Mouse (Mus musculus) right cerebral cortex, postnatal 14 days (tissue): Measurements from ENCODE around the gene Mef2a.
"Not testable (repeated sequence)": the region's sequence is repeated elsewhere in the genome, so short reads cannot be mapped to it uniquely, and the experiment has no call there.

Source experiments
- DNase-seq: peaks from one replicate; pipeline ENCODE4 v3.0.0; 2022

The Mef2a gene

DNA sequence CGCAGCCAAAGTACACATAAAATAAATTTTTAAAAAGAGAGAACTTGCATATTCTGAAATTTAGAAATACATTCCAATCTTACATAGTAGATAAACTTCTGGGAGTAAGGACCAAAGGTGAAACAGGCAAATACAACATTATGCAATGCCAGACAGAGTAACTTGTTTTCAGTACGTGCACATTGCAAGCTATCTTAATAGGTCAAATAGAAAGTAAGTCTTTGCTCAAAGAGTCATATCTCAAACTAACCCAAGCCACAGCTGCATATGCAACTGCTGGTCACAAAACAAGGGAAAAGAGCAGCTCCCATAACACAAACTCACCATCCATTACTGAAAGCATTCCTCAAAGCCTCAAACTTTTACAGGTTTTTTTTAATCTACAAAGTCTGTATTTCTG, 4.3 kb downstream of the Mef2a start:
- no peak for DNase-seq

DNA sequence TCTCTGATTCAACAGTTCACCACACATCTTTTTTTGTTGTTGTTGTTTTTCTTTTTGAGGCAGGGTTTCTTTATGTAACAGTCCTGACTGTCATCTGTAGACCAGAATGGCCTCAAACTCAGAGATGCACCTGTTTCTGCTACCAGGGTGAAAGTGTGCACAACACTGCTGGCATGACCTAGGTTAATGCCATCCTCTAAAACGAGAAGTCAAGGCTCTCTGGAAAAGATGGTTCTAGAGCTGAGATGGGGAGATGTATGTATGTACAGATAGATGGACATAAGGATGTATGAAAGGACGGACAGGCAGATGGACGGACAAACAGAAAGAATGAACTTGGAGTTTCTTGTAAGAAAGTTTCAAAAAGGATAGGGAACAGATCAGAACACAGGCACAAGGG, 12.1 kb downstream of the Mef2a start:
- no peak for DNase-seq

DNA sequence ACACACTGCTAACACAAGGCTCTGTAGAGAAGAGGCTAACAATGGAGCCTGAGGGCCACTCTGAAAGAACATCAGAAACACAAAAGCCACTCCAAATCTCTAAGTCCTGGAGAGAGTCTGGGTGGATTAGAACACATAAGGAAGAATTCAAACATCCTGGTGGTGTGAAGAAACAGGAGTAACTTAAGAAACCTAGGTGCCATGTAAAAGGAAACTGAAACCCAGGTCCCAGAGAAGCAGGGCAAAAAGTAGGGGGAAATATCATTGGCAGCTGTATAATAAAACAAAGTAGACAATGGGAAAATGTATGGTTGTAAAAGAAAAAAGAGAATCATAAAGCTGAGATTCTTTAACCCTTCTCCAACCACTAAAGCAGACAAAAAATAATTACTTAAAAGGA, 12.8 kb downstream of the Mef2a start:
- DNase-seq, result no peak

DNA sequence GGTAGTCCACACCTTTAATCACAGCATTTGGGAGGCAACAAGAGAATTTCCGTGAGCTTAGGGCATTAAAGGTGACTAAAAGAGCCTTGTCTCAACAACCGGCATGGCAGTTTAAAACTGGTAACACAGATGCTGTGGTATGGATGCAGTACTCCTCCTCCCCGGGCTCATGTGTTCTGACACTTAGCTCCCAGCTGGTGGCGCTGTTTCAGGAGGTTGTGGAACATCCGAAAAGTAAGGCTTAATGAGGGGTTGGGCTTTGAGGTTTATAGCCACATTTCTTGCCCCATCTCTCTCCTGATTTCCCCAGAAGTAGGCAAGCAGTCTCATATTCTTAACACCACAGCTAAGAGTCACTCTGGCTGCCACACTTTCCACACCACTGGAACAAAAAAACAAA, 16.8 kb downstream of the Mef2a start:
- no peak for DNase-seq

DNA sequence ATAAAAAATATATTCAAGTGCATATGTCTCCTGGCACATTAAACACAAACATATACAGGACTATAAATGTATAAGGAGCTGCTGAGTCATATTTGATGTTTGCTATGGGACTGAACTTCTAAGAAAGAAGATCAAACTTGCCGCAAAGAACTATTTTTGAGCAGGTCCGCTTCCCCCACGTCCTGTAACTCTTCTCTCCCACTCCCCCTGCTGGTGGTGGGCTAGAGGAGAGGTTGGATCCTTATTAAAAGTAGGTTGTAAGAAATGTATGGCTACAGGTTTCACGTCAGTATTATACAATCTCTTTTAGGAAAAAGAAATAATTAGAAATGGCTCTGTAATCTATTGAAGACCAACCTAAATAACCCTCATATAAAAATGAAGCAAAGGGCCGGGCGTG, 19.0 kb downstream of the Mef2a start:
- no peak for DNase-seq

DNA sequence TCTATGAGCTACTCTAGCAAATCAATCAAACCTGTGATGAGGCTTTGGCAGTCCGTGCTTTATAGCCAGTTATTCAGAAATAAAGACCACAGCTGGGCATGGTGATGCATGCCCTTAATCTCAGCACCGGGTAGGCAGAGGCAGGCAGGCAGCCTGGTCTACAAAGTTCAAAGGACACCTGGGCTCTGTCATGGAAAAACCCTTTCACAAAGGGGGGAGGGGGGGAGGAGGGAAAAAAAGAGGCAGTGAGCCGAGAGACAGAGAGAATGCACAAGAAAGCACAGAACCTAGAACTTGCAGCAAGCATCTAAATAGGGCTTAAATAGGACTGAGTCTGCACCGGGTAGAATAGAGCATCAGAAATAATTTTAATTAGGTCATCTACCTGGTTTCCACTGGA, 19.7 kb downstream of the Mef2a start:
- no peak for DNase-seq

DNA sequence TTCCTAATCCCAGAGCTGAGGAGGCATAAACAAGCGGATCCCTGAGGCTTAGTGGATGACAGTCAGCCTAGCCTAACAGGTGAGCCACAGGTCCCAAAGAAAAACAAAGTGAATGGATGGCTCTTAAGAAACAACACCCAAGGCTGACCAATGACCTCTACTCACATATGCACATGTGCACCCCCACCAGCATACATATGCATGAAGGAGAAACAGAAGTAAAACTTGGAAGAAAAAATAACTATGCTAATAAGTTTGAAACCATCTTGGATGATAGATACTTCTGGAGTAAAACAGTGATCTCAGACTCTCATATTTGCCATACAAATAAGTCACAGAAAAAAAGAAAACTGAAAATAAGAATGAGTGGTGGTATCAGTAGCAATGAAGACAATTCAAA, 28.2 kb downstream of the Mef2a start:
- no peak for DNase-seq

DNA sequence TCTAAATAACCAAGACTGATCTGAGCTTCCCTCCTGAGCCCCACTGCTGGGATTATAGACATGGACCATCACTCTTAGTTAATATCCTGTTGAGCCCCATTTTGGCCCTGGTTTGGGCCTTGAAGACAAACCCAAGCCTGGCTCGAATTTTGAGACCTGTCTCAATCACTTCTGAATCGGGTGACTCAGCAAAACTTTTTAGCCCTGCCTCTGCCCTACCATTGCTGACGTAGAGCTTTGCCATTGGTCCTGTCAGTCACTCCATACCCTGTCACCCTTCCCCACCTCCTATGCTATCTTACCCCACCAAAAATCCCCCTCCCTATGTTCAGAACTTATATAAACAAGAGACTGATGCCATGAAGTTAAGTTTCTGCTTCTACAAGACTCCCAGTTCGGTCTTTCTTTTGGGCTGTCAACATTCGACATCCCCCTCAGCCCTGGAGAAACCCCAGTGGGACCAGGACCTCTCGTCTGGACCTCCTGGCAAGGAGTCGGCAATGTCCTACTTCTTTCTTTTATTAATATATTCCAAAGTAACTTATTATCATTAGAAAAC, 30.5 kb downstream of the Mef2a start:
- no peak for DNase-seq

DNA sequence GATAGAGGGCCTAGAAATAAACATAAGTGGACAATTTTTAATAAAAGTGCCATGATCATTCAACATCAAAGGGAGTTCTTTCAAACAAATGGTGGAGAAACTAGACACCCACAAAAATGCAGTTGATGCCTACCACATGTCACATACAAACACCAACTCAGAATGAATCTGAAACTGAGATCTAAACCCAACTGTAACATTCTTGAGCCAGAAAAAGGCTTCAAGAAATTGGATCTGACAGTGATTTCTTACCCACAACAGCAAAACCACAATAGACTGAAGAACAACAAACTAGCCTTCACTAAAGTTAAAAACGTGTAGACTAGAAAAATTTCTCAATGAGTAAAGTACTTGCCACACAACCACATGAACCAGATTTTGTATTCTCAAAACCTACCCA, 52.3 kb downstream of the Mef2a start:
- no peak for DNase-seq

DNA sequence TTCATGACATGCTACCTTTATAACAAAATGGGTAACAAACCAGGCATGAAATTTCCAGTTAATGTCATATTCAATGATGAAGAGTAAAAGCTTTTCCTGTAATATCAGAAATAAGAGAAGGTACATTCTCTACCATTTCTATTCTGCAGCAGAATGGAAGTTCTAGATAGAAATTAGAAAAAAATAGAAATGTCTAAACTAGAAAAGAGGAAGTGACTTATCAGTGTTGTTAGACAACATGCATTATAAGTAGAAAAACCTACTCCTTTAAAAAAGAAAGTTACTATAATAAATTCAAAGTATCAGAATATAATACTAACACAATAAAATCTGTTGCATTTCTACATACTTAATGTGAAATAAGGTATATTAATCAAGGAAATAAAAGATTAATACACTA, 54.0 kb downstream of the Mef2a start:
- DNase-seq, result no peak

DNA sequence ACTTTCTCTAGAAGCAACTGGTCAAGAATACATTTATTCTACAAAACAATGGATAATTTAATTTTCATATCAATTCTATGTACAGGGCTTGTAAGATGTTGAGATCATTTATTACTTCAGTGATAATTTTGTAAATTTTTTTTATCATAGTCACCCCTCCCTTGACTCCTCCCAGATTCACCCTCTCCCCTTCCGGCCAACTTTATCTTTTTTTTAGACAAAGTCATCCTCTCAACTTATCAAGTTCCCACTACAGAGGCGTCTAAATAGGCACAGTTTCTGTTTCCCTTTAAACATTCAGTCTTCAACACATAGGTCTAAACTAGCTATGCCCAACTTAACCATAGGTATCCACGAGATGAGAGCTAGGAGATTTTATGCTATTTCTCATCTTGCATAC, 59.5 kb downstream of the Mef2a start:
- DNase-seq, result no peak

DNA sequence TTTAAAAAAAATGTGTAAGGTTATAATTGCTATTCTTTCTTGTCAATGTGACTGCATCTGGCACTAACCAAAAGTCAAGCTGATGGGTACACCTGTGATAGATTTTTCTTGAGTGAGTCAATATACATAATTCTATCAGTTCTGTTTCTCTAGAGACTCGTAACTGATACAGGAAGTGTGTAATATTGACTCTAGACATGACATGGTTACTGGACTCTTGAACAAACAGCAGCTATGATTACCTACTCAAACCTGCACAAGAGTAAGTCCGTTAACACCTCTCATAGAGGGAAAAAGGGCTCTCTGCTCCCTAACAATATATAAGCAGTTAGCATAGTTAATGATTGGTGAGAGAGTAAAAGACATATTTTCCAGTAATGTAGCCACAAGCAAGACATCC, 62.5 kb downstream of the Mef2a start:
- DNase-seq, result no peak

DNA sequence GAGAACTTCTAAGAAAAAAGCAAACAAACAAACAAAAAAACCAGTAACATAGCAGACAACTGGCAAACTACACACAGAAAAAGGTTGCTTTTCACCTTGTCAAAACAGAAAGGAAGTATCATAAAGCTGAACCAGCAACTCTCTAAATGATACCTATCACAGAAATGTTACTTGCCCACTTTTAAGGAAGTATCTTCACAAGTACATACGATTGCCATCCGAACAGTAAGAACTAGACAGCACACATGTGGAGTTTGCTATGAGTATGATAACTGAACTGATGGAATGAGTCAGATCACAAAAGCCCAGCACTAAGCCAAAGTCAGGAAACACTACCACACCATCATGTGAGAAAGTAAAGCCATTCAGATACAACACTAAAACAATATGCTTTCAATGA, 64.6 kb downstream of the Mef2a start:
- DNase-seq, result no peak

DNA sequence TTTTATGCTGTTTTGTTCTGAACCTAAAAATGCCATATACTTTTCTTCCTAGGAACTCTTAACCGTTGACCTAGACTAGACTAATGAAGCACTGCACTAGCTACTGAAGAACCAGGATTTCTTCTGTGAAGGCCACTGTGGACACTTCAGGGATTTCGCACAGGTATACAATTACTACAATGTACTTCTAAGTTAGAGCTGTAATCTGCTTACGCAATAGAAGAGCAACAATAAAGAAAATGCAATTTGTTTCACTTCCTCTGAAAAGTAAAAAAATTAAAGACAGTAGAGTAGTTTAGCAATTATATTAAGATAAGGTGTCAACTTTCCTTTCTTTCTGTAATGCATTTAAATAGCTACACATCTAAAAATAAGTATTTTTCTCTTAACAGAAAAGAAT, 65.6 kb downstream of the Mef2a start:
- DNase-seq, result no peak

DNA sequence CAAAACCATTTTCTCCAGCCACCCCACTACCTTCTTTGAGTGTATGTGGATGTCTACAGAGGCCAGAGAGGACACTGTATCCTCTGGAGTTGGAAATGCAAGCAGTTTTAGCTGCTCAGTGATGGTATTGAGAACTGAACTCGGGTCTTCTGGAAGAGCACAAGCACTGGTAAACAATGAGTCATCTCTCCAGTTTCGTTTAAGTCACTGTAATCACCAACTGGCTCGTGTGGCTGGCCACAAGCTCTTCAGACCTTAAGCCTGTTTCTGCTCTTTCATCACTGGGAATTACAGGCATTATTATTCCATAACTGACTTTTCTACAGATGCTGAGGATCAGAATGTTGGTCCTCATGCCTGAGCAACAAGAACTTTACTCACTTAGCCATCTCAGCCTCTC, 67.7 kb downstream of the Mef2a start:
- DNase-seq, result no peak

DNA sequence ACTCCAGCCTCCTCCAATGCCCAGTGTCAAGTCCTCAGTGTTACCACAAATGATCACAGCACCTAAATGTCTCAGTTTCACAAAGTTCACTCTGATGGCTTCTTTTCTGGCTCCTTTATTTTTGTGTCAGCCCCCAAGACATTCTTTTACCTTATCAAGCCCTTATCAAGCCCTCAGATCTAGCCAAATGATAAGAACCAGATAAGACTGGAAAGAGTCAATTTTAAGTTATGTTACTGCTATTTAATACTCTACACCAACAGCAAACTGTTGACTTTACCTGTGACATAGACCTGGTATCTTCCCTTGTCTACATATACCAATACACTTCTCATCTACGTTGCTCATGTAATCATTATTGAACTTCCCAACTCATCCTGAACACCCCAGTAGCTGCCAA, 76.2 kb downstream of the Mef2a start:
- no peak for DNase-seq

DNA sequence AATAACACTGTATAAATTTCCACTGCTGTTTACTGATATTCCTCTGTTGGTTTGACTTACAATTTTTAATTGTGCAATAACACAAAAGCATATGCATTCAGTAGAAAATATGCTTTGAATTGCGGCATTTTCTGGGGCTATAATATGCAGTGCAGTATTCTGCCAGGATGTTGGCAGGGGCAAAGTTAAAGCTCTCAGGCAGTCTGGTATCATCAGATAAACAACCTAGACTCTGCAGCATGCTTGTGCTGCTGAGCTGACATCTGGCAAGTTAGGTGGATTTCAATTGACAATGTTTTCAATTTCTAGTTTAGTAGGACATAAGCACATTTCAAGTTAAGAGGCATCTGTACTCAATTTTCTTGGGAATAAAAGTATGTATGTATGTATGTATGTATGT, 81.3 kb downstream of the Mef2a start:
- DNase-seq, result no peak

DNA sequence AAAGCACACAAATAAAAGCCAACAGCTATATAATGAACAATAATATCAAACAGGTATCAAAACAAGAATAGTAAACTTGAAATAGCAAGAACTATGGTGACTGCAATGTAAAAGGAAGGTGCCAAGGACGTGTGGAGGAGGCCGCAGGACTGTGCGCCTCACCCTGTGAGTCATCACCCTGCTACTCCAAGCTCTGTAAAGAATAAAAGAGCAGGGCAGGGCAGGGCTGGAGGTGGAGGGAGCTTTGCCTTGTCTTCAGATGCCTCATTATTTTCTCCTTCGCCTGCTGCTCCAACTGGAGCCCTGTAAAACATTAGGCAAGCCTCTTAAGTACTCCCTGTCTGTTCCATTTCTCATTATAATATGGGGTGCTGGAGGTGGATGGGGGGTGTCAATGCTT, 85.2 kb downstream of the Mef2a start:
- DNase-seq, result no peak

DNA sequence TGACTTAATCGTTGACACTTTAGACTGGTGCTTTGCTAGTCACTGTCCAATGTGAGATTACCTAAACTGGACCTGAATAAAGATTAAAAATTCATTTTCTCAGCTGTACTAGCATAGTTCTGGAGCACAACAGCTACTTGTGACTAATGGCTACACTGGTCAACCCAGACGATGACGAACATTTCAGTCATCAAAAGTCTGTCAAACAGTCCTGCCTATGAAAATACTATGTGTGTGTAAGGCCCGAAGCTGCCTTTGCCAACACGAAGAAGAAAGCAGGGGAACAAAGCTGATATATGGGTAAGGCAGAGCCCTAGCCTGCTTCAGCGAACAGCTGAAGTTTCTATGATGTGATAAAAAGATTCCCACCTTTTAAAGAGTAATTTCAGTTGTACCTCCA, 89.1 kb downstream of the Mef2a start:
- no peak for DNase-seq

DNA sequence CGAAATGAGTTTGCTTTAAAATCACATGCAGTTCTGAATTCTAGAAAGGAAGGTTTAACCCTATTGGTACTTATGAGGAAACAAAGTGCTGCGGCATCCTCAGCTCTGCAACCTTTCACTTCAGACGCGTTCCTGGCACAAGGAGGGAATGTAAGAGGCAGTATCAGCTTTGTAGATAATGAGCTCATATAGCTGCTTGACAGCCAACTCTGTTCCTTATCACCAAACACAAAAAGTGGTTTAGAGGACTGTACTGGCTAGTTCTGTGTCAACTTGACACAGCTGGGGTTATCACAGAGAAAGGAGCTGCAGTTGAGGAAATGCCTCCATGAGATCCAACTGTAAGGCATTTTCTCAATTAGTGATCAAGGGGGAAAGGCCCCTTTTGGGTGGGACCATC, 102.2 kb downstream of the Mef2a start:
- DNase-seq, result not testable (repeated sequence)

DNA sequence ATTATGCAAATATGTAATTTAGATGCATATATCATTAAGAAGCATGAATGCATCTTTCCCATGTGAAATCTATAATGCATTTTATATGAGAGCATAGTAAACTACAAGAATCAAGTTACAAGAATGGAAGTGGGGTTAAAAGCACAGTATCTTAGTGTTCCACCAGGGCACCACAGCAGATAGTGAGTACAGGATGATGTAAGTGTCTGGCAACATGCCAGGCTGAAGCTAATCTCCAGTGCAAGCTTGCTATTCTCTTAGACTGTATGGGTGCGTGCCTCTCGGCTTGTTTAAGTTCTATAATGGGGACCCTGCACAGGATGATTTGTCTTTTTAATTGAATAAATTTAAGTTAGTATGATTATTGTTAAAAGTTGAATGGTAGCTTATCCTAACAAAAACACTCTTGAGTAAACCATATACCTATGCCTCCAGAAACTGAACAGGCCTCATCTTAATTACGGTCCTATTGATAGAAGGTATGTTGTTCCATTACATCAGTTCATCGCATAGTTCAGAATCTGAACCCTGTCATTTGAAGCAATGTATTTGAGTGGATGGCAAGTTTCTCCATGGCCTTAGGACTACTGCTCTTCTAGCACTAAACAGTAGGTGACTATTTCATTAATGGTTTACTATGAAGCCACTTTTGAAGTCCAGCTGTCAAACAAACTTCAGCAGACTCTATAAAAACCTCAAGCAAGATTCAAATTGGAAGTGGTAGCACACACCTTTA, 112.7 kb downstream of the Mef2a start:
- DNase-seq, result peak; percentile 55

DNA sequence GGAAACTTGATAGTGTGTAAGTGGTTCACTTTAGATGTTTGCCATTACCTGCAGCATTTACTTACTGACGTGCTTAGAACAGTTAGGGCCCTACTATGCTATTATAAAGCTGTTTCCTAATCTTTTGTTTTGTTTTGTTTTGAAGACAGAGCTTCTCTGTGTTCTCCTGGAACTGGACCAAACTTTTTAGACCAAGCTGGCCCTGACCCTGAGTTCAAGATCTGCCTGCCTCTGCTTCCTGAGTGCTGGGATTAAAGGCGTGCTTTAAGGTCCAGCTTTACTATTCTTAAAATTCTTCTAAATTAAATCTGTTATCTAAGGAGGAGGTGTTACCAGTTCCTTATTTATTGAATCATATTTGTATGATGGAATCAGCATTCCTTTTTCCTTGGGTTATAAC, 126.6 kb downstream of the Mef2a start:
- no peak for DNase-seq

DNA sequence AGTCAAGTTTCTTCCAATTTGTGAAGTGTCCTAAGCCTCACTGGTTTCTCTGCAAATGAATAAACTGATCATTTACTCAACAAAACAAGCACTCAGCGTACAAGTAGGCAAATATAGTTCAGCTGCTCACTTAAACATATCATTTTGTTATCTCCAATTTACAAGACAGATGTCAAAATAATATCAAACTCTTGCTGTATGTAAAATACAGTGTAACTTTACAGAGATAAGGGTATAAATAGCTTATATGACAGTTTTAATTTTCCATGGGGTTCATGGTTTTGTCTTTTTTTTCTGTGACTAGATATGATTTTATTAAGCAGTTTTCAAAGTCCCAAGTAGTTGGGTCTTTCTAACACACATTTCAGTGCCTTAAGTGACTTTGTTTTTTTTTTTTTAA, 127.4 kb downstream of the Mef2a start:
- no peak for DNase-seq

DNA sequence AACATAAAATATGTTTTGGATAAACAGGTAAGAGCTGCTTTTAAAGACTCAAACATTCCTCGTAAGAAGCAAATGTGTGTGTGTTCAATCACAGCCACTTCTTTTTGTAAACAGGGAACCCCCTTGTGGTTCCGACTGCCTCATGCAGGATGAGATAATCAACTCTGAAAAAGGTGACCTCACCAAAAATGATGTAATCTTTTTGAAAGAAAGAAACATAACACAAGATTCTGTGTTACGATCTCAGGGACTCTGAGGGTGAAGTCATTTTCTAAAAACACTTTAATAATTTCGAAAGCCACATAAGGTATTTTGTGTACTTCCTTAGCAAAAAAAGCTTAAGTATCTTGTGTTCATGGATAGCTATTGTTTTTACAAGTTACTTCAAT, 128.8 kb downstream of the Mef2a start:
- no peak for DNase-seq

DNA sequence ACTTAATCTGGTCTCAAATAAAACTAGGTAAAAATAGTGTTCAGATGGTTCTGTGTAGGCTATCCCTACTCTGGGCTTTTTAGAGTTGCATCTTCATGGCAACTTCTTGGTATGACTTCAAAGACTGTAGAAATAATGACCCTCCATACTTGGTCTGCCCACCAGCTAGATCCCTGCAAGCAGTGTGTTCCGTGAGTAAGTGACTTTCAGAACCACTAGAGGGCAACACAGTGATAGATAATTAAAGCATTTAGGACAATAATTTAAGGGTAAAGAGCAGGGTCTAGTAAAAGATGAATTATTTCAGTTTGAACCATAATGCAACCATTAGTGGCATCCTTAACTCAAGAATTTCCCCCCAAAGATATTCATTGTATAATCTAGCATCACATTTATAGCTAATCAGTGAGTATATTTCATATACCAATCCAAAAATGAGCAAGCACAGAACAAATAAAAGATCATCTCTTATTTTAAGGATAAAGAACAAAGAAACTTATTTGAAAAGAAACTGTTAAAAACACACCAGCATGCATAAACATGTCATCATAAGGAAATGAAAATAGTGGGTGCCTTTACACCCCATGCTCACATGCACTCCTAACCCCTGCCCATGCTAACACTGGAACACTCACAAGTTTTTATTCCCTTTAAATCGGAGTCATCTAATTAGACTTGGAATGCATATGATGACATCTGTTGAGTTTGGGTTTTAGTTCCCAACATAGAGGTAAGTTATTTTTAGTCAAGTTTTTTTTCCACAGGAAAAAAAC, 129.4 kb downstream of the Mef2a start:
- no peak for DNase-seq
